Mouse (Mus musculus) hematopoietic stem cell, adult 5-6 weeks (primary cell): ENCODE data around the gene Scn4a. TPM values are rescaled to one million over a fixed set of nuclear protein-coding genes. Genes with fewer than 3 reads are reported as not detected.
"Not testable (repeated sequence)": the region's sequence is repeated elsewhere in the genome, so short reads cannot be mapped to it uniquely, and the experiment has no call there.

Source experiments
- ATAC-seq, 2 experiments: fragments of 125-278 bp in 1 of 2; replicated peaks in 1 of 2; 2 replicates each; pipeline ENCODE4 v1.8.0; 2016 to 2017; ENCODE audit warnings: inconsistent platforms in 2 of 2, mild to moderate bottlenecking in 2 of 2, moderate number of reproducible peaks in 2 of 2, low read depth in 1 of 2, moderate TSS enrichment in 1 of 2; ENCODE audit not compliant: low FRiP score in 2 of 2, poor library complexity in 2 of 2, severe bottlenecking in 2 of 2, insufficient read depth in 1 of 2, low TSS enrichment in 1 of 2
- total RNA-seq: library from RNA; stranded (forward); fragments of 172-1452, 232-1000 nt; gene quantifications from 2 replicates; pipeline ENCODE4 v1.2.3, GENCODE M21; 2017

Gene Scn4a
- total RNA-seq, 1 experiment from 2014 or later, result not detected

GRCm38 (mm10) chr11:106373998-106374397 lies 20.9 kb upstream of the Scn4a start:
- ATAC-seq, result no peak

GRCm38 (mm10) chr11:106366316-106366715 lies 13.2 kb upstream of the Scn4a start:
- peak; percentile 77 to 86 for ATAC-seq

GRCm38 (mm10) chr11:106365366-106365765 lies 12.3 kb upstream of the Scn4a start, which contains the start of gene Prr29:
TSS of gene Prr29 (plus strand) at chr11:106365472.
- no peak for ATAC-seq

- ATAC-seq, result no peak
Observed at GRCm38 (mm10) chr11:106364712-106365111, 11.6 kb upstream of the Scn4a start.

GRCm38 (mm10) chr11:106359350-106359749 lies 6.3 kb upstream of the Scn4a start:
- ATAC-seq, result peak; percentile 49 to 58; a peak in 3 of 4 replicates

- ATAC-seq, result peak in 1 of 2 experiments; percentile 52; a peak in 1 of 4 replicates
Observed at GRCm38 (mm10) chr11:106355382-106356128, 2.5 kb upstream of the Scn4a start.

GRCm38 (mm10) chr11:106354181-106354580 lies 1.1 kb upstream of the Scn4a start:
- ATAC-seq, result no peak

GRCm38 (mm10) chr11:106351941-106352340 lies 1.1 kb downstream of the Scn4a start:
- no peak for ATAC-seq

- no peak for ATAC-seq
Observed at GRCm38 (mm10) chr11:106351253-106351652, 1.8 kb downstream of the Scn4a start.

GRCm38 (mm10) chr11:106350853-106351252 lies 2.2 kb downstream of the Scn4a start:
- ATAC-seq, result no peak

GRCm38 (mm10) chr11:106349772-106350171 lies 3.3 kb downstream of the Scn4a start:
- ATAC-seq, result no peak

GRCm38 (mm10) chr11:106344910-106345309 lies 8.2 kb downstream of the Scn4a start:
- ATAC-seq, result no peak

GRCm38 (mm10) chr11:106340990-106341520 lies 12.0 kb downstream of the Scn4a start:
- ATAC-seq, result peak; percentile 41 to 54; a peak in 3 of 4 replicates

GRCm38 (mm10) chr11:106339323-106339722 lies 13.8 kb downstream of the Scn4a start:
- ATAC-seq, result not testable (repeated sequence)

GRCm38 (mm10) chr11:106338870-106339269 lies 14.2 kb downstream of the Scn4a start:
- no peak for ATAC-seq

- no peak for ATAC-seq
Observed at GRCm38 (mm10) chr11:106338029-106338428, 15.1 kb downstream of the Scn4a start.

- ATAC-seq, result peak; percentile 17 to 34; a peak in 2 of 4 replicates
Observed at GRCm38 (mm10) chr11:106334066-106334465, 19.0 kb downstream of the Scn4a start.

GRCm38 (mm10) chr11:106332458-106332857 lies 20.6 kb downstream of the Scn4a start:
- ATAC-seq, result 0 out of 4 replicates have a peak, but pooled peaks of 1 of the 2 experiments have one; percentile 8
